Mouse (Mus musculus): Measurements from ENCODE around the gene Gprasp1. TPM values are rescaled to one million over a fixed set of nuclear protein-coding genes. Genes with fewer than 3 reads are reported as not detected.
"Not testable (repeated sequence)": the region's sequence is repeated elsewhere in the genome, so short reads cannot be mapped to it uniquely, and the experiment has no call there.

The Gprasp1 gene
- total RNA-seq, 2 experiments from 2014 or later: 291 to 324 TPM

GRCm38 (mm10) chrX:135805780-135806179 is 63.2 kb downstream of the Gprasp1 start:
- intact Hi-C loops (cut with DNase I): loop anchor here (10.0 kb wide), 1 partner anchor 159 kb away; no protein-coding TSS in a partner anchor
- DNase-seq: peak; percentile 11

GRCm38 (mm10) chrX:135835896-135836295 is 93.4 kb downstream of the Gprasp1 start:
- intact Hi-C loops (cut with DNase I); DNase-seq: not testable (repeated sequence)

- intact Hi-C loops (cut with DNase I): no loop called here
- no peak for DNase-seq
Measured at GRCm38 (mm10) chrX:135837896-135838295, 95.4 kb downstream of the Gprasp1 start.

GRCm38 (mm10) chrX:135838521-135839360 is 96.2 kb downstream of the Gprasp1 start, which contains the start of gene Gprasp2:
Gene Gprasp2, plus strand, starts transcription at chrX:135839034.
- intact Hi-C loops (cut with DNase I): not testable (repeated sequence)
- peak; percentile 78 for DNase-seq

GRCm38 (mm10) chrX:135839397-135840391 is 97.2 kb downstream of the Gprasp1 start:
- intact Hi-C loops (cut with DNase I): not testable (repeated sequence)
- peak; percentile 36 for DNase-seq

Small RNAs within 50 kb of the gene (microRNA-seq; reads per million reads assigned to microRNA genes)
- gene Mir1970 (not detected), gene Mir7646 (not detected)

Other genes starting within 250 kb of the Gprasp1 start
- not detected for gene AV320801, start 248.1 kb upstream of the Gprasp1 start, total RNA-seq (2021)
- gene Nxf7, start 144.0 kb upstream of the Gprasp1 start, total RNA-seq (2021): not detected
- gene Prame, start 115.0 kb upstream of the Gprasp1 start, total RNA-seq (2021): not detected
- not detected for gene Tcp11x2, start 48.9 kb upstream of the Gprasp1 start, total RNA-seq (2021)
- not detected for gene Tmsb15a, start 17.5 kb upstream of the Gprasp1 start, total RNA-seq (2021)
- gene Armcx5, start within 50 bp of the Gprasp1 start, total RNA-seq (2021): 10 to 100 TPM; 23.4 to 25.4 TPM
- gene Bhlhb9, start 54.9 kb downstream of the Gprasp1 start, total RNA-seq (2021): 10 to 100 TPM; 85.5 to 87.8 TPM
- 100 to 1,000 TPM; 146 to 195 TPM for gene Gprasp2, start 96.3 kb downstream of the Gprasp1 start, total RNA-seq (2021)

Data from left cerebral cortex, postnatal 4 days (tissue).